Mouse (Mus musculus) hindbrain, embryonic 15.5 days (tissue): ENCODE measurements around the gene Pcca. TPM values are rescaled to one million over a fixed set of nuclear protein-coding genes. Genes with fewer than 3 reads are reported as not detected.

Experiments used
- ATAC-seq: fragments of 200-750 bp; cut with Nextera tagmentation; 2 replicates; pipeline ENCODE4 v1.8.0; 2017; ENCODE audit warnings: low read depth, moderate number of reproducible peaks, moderate TSS enrichment; ENCODE audit not compliant: low FRiP score
- H3K27ac ChIP-seq: fragments of 300-500 bp; sonication (generic); replicated peaks from 2 replicates; pipeline ENCODE4 v1.5.1; 2015; ENCODE audit warnings: mild to moderate bottlenecking, inconsistent platforms
- H3K27me3 ChIP-seq: fragments of 300-500 bp; sonication (generic); 2 replicates; pipeline ENCODE4 v1.6.1; 2015; ENCODE audit warnings: control low read depth, inconsistent platforms
- H3K36me3 ChIP-seq: fragments of 300-500 bp; sonication (generic); 2 replicates; pipeline ENCODE4 v1.6.1; 2015; ENCODE audit warnings: control low read depth, inconsistent platforms
- H3K4me1 ChIP-seq: fragments of 300-500 bp; sonication (generic); replicated peaks from 2 replicates; pipeline ENCODE4 v1.6.1; 2015; ENCODE audit warnings: control low read depth, inconsistent platforms
- H3K4me2 ChIP-seq: fragments of 300-500 bp; sonication (generic); 2 replicates; pipeline ENCODE4 v1.6.1; 2015; ENCODE audit warnings: moderate library complexity, mild to moderate bottlenecking, inconsistent platforms
- H3K4me3 ChIP-seq: fragments of 300-500 bp; sonication (generic); 2 replicates; pipeline ENCODE4 v1.5.1; 2015; ENCODE audit warnings: mild to moderate bottlenecking, inconsistent platforms
- H3K9ac ChIP-seq: fragments of 300-500 bp; sonication (generic); 2 replicates; pipeline ENCODE4 v1.6.1; 2015; ENCODE audit warnings: inconsistent platforms
- H3K9me3 ChIP-seq: fragments of 300-500 bp; sonication (generic); 2 replicates; pipeline ENCODE4 v1.6.1; 2016; ENCODE audit warnings: control low read depth, inconsistent platforms
- WGBS: fragments of 180-500 bp; shearing (Covaris S2); methylation state at CpG from one replicate; pipeline ENCODE4 v1.1.7; 2015; 5-methylcytosine and 5-hydroxymethylcytosine counted together
- polyA plus RNA-seq: library from polyadenylated mRNA; unstranded; fragments of >200 nt; fragmentation: Nextera tagmentation; extraction: Ambion mirVana; gene quantifications from 2 replicates; pipeline ENCODE4 v1.2.1, GENCODE M21; 2015

Pcca gene
- polyA plus RNA-seq, 1 experiment from 2014 or later, result 29.0 TPM

DNA sequence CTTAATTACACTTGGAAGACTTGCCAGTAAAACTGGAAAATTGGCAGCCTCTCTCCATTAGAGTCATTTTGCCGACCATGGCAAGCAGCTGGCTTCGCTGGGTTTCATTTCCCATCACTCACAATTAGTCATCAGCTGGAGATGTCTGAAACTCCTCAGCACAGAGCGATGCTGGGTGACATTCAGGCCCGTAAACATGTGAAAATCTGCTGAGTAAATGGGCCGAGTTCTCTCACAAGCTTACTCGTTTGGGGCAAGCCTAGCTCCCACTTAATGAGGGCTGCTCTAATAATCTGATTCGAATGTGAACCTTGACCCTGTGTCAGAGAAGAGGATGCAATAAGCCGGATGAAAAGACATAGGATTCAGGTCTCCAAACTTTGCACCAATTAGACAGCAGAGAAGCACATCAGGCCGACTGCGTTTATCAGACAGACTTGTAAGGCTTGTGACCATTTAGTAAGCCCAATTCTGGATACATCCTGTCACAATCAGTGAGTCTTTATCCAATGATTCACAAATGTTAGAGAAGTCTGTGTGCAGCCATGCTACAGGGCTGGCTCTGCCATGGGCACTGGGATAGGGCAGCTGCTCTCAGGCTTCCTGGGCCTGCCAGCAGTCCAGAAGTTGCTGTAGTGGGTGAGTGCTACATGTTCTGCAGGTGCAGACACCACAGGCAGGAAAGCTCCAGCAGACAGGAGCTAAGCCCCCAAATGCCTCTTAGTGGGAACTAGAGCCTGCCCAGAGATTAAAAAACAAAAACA, 349.9 kb downstream of the Pcca start:
- ATAC-seq, result no peak
- Histone ChIP-seq H3K27me3 (no peaks in the 10 kb centered on the region), H3K9me3 (no peaks in the 10 kb centered on the region), H3K4me1 (peaks cover 43% of the 10 kb centered on the region), H3K4me2 (no peak overlapping the region), H3K4me3 (no peak overlapping the region), H3K27ac (peak overlapping the region; percentile 39), H3K36me3 (no peaks in the 10 kb centered on the region), H3K9ac (no peak overlapping the region)
- WGBS, result 38% methylated on average over 10 of the region's 10 CpGs

DNA sequence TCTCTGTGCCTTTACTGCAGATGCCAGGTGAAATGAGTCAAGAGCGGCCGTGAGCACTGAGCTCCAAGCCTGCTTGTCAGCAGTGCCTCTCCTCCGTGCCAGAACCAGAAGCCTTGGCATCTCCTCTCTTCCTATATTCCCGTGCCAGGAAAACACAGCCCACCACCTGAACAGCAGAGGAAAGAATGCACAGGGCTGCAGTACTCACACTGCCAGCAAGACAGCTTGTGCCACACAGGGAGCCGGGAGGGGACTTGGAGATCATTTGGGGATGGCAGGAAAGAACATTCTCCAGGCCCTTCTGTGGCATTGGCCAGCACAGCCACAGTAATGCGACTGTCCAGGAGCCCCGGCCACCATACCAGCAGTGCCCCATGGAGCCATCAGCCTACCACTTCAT, 351.8 kb downstream of the Pcca start:
- Histone ChIP-seq H3K4me2 (no peak overlapping the region), H3K4me3 (no peak overlapping the region), H3K27ac (0 out of 2 replicates have a peak overlapping the region, but pooled peaks have one; percentile 25), H3K9ac (no peak overlapping the region), H3K4me1 (peaks cover 43% of the 10 kb centered on the region), H3K9me3 (no peaks in the 10 kb centered on the region), H3K36me3 (no peaks in the 10 kb centered on the region), H3K27me3 (no peaks in the 10 kb centered on the region)
- ATAC-seq, result peak; percentile 61
- WGBS, result 78% methylated on average over 7 of the region's 7 CpGs

DNA sequence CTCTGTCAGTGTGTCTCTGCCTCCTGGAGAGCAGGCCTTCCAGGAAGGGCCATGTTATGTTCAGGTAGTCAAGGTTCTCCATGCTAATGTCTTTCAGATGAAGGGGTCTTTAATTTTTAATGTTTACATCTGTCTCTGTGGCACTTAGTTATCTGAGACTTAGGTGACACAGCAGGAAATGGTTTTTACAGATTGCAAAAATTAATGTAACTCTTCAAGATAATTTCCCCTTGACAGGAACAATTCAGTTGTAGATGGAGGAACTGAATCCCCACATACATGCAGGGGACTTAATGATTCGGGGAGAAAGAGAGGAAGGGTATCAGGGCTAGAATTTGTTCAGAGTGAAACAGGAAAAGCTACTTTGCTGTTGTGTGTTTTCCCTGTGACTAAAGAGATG, 353.2 kb downstream of the Pcca start:
- no peak for ATAC-seq
- Histone ChIP-seq H3K9me3 (no peaks in the 10 kb centered on the region), H3K36me3 (no peaks in the 10 kb centered on the region), H3K27ac (no peak overlapping the region), H3K4me2 (no peak overlapping the region), H3K4me1 (peaks cover 34% of the 10 kb centered on the region), H3K9ac (no peak overlapping the region), H3K27me3 (no peaks in the 10 kb centered on the region), H3K4me3 (no peak overlapping the region)
- WGBS, result 73% methylated on average over 1 of the region's 1 CpGs

DNA sequence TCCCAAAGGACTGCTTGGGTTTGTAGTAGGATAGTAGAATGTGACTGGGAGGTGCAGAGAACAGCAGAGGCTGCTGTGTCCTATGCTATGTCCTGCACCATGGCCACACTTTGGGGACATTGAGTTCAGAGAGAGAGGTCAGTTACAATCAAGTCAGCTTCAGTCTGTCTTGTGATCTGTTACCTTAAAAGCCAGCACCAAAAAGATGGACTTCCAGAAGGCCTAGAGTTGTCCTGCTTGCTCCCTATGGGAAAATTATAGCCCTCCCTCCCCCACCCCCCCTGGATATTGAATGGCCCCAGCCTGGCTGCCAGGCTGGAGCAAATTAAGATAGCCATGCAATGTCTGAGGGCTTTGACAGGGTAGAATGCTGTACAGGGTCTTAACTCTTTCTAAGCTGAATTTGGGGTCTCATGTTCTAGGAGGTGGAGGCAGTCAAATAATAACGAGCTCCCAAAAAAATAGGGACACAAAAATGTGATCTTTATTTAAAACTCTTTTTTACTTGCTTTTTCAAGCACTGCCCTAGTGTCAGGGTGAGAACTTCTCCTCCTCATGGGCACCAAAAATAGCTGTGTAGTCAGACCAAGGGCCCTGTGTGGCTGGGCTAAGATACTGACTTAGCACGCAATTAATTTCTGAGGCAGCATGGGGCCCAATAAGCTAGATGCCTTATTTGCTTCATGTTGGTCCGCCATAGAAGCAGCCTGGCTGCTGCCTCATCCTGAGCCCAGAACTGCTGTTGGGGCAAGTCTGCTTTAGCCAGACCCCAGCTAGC, 353.8 kb downstream of the Pcca start:
- H3K9ac ChIP-seq, result no peak overlapping the region
- no peak overlapping the region for H3K27ac ChIP-seq
- no peak overlapping the region for H3K4me2 ChIP-seq
- peaks cover 27% of the 10 kb centered on the region for H3K4me1 ChIP-seq
- no peak overlapping the region for H3K4me3 ChIP-seq
- ATAC-seq, result no peak
- 87% methylated on average over 3 of the region's 3 CpGs for WGBS
- H3K9me3 ChIP-seq, result no peaks in the 10 kb centered on the region
- H3K27me3 ChIP-seq, result no peaks in the 10 kb centered on the region
- no peaks in the 10 kb centered on the region for H3K36me3 ChIP-seq

DNA sequence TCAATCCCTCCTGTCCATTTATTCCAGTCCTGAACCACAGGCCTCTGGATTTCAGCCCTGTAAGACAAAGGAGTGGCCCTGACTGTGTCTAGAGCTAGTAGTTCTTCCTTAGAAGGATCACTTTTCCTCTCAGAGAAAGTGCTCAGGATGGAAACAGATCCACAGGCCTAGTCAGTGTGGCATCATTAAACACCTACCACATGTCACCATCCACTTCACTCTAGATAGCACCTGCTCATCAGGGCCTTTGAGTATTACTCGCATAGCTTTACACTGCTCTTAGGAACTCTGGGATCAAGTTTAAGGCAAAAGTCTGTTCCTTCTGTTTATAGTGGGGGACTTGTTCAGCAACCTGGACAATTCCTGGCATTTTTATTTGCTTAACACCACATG, 354.4 kb downstream of the Pcca start:
- Histone ChIP-seq H3K27ac (no peak overlapping the region), H3K9ac (no peak overlapping the region), H3K4me3 (no peak overlapping the region), H3K4me1 (peaks cover 22% of the 10 kb centered on the region), H3K4me2 (no peak overlapping the region), H3K36me3 (no peaks in the 10 kb centered on the region), H3K27me3 (no peaks in the 10 kb centered on the region), H3K9me3 (no peaks in the 10 kb centered on the region)
- no peak for ATAC-seq
- WGBS, result 92% methylated on average over 1 of the region's 1 CpGs

DNA sequence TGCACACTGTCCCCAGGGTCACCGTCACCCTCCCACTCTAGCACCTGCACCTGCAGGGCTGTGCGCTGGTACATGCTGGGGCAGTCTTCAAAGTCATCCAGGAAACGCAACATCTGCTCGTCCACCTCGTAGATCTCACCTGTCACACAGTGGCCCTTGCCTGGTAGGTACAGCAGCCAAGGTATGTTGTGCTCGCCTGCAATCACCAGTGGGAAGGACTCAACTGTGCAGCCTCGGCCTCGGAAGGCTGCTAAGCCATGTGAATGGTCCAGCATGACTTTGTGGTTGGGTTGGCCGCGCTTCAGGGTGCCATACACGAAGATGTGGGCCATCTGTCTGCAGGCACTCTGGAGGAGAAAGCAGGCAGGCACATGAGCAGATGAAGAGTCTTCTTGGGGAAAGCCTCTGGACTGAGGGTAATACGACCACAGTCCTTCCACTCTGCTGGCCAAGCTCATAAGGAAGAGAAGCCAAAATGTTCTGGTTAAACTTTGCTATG, 357.4 kb downstream of the Pcca start:
- no peak for ATAC-seq
- Histone ChIP-seq H3K9ac (no peak overlapping the region), H3K4me3 (no peak overlapping the region), H3K27ac (no peak overlapping the region), H3K27me3 (no peaks in the 10 kb centered on the region), H3K36me3 (no peaks in the 10 kb centered on the region), H3K4me1 (no peaks in the 10 kb centered on the region), H3K4me2 (no peak overlapping the region), H3K9me3 (no peaks in the 10 kb centered on the region)
- 94% methylated on average over 12 of the region's 12 CpGs for WGBS

DNA sequence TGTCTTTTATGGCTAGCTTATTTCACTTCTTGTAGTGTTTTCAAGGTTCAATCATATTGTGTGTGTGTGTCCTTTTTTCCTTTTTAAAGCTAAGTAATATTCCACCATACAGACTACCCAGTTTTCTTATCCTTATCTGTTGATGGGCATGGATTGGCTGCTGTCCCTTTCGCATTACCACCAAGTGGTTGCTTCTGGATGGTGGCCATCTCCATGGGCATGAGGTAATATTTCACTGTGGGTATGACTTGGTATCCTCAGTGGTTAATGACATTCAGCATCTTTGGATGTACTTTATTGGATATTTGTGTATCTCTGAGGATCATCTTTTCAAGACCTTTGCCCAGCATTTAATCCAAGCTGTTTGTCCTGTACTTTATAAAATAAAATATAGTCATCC, 362.0 kb downstream of the Pcca start:
- H3K9me3 ChIP-seq, result no peaks in the 10 kb centered on the region
- H3K27me3 ChIP-seq, result no peaks in the 10 kb centered on the region
- no peak overlapping the region for H3K9ac ChIP-seq
- no peaks in the 10 kb centered on the region for H3K4me1 ChIP-seq
- WGBS, result 100% methylated on average over 1 of the region's 1 CpGs
- no peak overlapping the region for H3K27ac ChIP-seq
- no peak for ATAC-seq
- no peak overlapping the region for H3K4me3 ChIP-seq
- no peaks in the 10 kb centered on the region for H3K36me3 ChIP-seq
- H3K4me2 ChIP-seq, result no peak overlapping the region

DNA sequence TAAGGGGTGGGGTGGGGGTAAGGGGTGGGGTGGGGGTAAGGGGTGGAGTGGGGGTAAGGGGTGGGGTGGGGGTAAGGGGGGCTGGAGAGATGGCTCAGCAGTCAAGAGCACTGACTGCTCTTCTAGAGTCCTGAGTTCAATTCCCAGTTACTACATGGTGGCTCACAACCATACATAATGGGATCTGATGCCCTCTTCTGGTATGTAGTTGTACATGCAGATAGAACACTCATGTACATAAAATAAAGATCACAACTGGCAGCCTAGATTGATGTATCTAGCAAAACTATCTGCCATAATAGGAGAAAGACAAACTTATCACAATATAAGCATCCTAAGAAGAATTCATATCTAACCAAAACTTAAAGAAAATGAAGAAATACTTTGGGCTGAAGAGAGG, 364.4 kb downstream of the Pcca start:
- H3K9ac ChIP-seq, result no peak overlapping the region
- peaks cover 15% of the 10 kb centered on the region; the same call in 1 of the 2 replicates for H3K4me1 ChIP-seq
- no peak overlapping the region for H3K4me2 ChIP-seq
- no peak for ATAC-seq
- no peaks in the 10 kb centered on the region for H3K36me3 ChIP-seq
- H3K4me3 ChIP-seq, result no peak overlapping the region
- H3K9me3 ChIP-seq, result no peaks in the 10 kb centered on the region
- no peaks in the 10 kb centered on the region for H3K27me3 ChIP-seq
- no peak overlapping the region for H3K27ac ChIP-seq

DNA sequence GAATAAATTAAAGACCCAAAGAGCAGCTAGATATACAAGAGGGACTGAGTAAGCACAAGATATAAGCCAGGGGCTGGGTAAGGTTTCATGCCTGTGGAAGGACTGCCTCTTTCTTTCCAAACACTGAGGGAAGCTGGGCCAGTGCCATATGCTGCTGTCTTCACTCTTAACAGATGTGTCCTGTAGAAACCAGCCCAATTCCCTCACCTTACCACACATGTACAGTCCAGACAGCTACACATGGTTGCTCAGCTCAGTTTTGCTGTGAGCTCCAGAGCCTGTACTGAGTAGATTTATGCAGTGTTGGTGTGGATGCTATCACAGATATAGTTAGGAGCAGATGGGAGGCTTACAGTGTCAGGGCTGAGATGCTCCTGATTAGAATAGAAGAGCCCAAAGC, 366.6 kb downstream of the Pcca start:
- Histone ChIP-seq H3K27ac (no peak overlapping the region), H3K4me1 (peaks cover 15% of the 10 kb centered on the region; the same call in 1 of the 2 replicates), H3K9me3 (no peaks in the 10 kb centered on the region), H3K4me3 (no peak overlapping the region), H3K4me2 (no peak overlapping the region), H3K27me3 (no peaks in the 10 kb centered on the region), H3K9ac (no peak overlapping the region), H3K36me3 (no peaks in the 10 kb centered on the region)
- ATAC-seq, result no peak

DNA sequence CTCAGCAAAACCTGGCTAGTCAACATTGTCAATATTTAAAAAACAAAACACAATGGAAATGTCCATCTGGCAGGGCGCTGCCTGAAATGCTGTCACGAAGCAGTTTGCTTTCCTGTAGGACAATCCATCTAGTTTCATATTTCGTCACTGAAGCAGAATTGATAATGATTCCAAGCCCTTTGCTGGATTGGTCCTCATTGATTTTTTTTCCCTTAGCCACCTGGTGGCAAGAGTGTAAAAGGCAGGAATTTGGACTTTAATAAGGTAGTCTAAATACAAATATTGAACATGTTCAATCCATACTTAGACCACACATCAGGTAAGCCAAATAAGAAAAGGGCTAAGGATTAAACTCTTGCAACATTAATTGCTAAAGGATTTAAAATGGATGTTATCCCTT, 367.1 kb downstream of the Pcca start:
- Histone ChIP-seq H3K27me3 (no peaks in the 10 kb centered on the region), H3K9me3 (no peaks in the 10 kb centered on the region), H3K36me3 (no peaks in the 10 kb centered on the region), H3K4me1 (peaks cover 15% of the 10 kb centered on the region; the same call in 1 of the 2 replicates), H3K27ac (no peak overlapping the region), H3K9ac (no peak overlapping the region), H3K4me2 (no peak overlapping the region), H3K4me3 (no peak overlapping the region)
- no peak for ATAC-seq
- 75% methylated on average over 3 of the region's 3 CpGs for WGBS

DNA sequence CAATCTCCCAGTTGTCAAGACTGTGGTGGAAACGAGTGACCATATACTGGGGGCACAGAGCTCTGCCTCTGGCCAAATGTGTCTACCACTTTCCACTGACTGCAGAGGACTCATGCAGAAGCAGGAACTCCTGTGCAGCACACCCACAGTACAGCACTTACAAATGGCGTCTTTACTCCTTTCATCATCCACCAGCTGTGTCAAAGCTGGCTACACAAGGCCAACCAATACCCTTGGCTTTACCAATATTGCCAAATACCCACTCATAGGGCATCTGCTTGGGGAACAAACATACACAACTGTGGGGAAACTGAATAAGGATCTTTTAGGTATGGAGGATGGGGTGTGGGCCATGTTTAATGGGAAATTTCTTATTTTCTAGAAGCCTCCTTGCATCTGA, 367.6 kb downstream of the Pcca start:
- H3K4me1 ChIP-seq, result peaks cover 15% of the 10 kb centered on the region; the same call in 1 of the 2 replicates
- no peak overlapping the region for H3K4me3 ChIP-seq
- WGBS, result 87% methylated on average over 2 of the region's 2 CpGs
- H3K9ac ChIP-seq, result no peak overlapping the region
- ATAC-seq, result no peak
- H3K27ac ChIP-seq, result 0 out of 2 replicates have a peak overlapping the region, but pooled peaks have one; percentile 42
- no peaks in the 10 kb centered on the region for H3K36me3 ChIP-seq
- H3K4me2 ChIP-seq, result no peak overlapping the region
- no peaks in the 10 kb centered on the region for H3K27me3 ChIP-seq
- H3K9me3 ChIP-seq, result no peaks in the 10 kb centered on the region

DNA sequence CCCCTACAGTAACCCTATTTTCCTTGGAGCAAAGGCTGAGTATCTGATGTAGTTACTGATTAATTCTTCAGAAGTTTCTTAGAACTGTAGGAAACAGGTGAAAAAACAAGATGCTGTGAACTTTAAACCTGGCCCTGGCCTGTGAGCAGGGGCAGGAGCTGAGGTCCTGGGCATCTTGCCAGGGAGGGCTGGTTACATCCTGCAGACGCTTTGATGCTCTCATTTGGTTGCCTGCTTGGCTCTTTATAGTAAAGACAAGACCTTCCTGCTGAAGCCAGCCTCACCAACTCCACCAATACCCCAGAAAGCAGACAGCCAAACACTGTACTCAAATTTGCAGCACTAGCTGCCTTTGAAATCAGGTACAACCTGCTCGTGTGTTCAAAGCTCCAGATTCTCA, 368.0 kb downstream of the Pcca start:
- H3K4me3 ChIP-seq, result no peak overlapping the region
- H3K36me3 ChIP-seq, result no peaks in the 10 kb centered on the region
- ATAC-seq, result no peak
- WGBS, result 66% methylated on average over 2 of the region's 2 CpGs
- H3K4me2 ChIP-seq, result no peak overlapping the region
- 0 out of 2 replicates have a peak overlapping the region, but pooled peaks have one; percentile 4 for H3K27ac ChIP-seq
- no peaks in the 10 kb centered on the region for H3K27me3 ChIP-seq
- H3K4me1 ChIP-seq, result peaks cover 15% of the 10 kb centered on the region; the same call in 1 of the 2 replicates
- H3K9me3 ChIP-seq, result no peaks in the 10 kb centered on the region
- H3K9ac ChIP-seq, result no peak overlapping the region
